Mouse (Mus musculus): ENCODE measurements around the gene Sys1.
A peak's percentile ranks its signal among the peaks of the same experiment; 100 is the strongest.

The Sys1 gene

GRCm38 (mm10) chr2:164456864-164457300, at the start of gene Sys1:
Sys1 (plus strand) TSS chr2:164456964.
- DNase-seq (ENCODE audit: low spot score) = peak; percentile 35

DNA sequence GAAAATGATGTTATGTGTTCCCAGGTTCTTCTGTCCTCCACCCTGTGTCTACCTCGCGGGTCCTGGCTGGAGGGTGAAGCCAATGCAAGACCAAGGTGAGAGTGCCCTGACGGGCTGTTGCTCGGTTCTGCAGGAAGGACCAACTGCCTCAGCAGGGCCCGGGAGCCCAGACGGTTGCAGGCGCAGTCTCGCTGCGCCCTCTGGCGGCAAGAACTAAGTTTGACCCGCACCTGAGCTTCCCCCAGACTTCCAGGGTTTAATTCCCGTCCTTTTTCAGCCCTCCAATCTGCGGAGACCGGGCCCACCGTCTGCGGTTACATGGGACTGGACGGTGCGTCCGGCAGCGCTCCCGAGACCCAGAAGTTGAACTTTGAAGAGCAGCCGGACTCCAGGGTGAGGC, 49.1 kb upstream of the Sys1 start:
- DNase-seq (ENCODE audit: low spot score) = peak; percentile 88

- no peak for DNase-seq (ENCODE audit: low spot score)
These were observed 42.6 kb upstream of the Sys1 start for GRCm38 (mm10) chr2:164414167-164414566.

DNA sequence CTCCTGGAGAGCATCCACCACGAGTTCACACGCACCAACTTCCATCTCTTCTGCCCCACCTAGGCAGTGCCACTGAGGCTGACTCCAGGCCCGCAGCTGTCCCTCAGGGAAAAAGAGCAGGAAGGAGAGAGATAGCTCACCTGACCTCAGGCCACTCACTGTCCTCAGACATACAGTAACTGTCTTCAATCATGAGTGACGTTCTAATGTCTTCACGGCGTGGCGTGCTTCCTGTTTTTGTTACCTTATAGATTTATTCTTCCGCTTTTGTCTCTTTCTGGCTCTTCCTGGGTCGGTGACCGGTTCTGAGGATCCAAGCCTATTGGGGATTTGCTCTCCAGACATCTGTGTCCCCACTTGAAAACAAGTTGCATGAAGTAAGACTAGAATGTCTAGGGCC, 42.2 kb upstream of the Sys1 start:
- no peak for DNase-seq (ENCODE audit: low spot score)

GRCm38 (mm10) chr2:164417198-164417597, 39.6 kb upstream of the Sys1 start:
- peak; percentile 72 for DNase-seq (ENCODE audit: low spot score)

DNA sequence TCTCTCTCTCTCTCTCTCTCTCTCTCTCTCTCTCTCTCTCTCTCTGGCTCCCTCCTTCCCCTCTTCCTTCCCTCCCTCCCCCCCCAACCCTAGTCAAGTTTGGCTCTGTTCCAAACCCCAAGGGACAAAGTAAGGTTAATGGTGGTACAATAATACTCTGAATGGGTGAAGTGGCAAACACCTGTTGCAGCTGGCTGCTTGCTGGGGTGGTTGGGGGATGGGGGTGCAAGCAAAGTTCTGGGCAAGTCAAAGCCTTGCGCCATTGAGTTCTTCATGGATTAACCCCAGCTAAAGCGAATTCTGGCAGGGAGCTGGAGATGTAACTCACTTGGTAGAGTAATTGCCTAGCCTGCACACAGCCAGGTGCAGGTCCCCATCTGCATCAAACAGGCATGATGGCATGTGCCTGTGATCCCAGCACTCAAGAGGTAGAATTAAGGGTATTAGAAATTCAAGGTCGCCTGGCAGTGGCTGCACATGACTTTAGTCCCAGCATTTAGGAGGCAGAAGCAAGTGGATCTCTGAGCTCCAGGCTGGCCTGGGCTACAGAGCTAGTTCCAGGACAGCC, 38.4 kb upstream of the Sys1 start:
- DNase-seq (ENCODE audit: low spot score) = no peak

DNA sequence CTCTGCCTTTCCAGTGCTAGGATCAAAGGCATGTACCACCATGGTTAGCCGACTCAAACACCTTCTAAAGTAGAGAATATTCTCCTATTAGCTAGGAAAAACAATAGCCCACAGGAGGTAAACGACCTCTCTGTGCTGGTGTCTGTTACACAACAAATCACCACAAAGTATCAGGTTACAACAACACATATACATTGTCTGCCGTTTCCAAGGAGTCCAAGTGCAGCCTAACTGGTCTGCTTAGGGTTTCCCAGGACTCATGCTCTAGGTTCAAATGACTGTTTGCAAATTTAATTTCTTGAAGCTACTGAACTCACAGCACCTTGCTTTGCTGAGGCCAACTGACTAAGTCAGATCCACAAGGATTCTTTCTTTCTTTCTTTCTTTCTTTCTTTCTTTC, 37.3 kb upstream of the Sys1 start:
- no peak for DNase-seq (ENCODE audit: low spot score)

DNA sequence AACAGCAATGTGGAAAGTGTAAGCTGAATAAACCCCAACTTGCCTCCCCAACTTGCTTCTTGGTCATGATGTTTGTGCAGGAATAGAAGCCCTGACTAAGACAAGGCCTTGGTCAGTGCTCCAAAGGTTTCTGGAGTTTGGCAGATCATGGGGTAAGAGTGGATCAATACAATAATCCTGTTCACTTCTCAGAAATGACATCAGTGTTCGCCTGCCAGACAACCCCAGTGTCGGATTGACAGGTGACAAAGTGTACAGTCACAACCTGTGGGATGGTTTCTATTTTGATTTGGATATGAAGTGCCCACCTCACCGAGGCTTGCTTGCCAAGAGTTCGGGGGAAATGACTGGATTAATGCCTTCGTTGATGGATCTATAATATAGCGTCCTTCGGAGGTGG, 35.5 kb upstream of the Sys1 start:
- no peak for DNase-seq (ENCODE audit: low spot score)

GRCm38 (mm10) chr2:164421979-164422378, 34.8 kb upstream of the Sys1 start:
- no peak for DNase-seq (ENCODE audit: low spot score)

- DNase-seq (ENCODE audit: low spot score) = no peak
These were observed 33.9 kb upstream of the Sys1 start for GRCm38 (mm10) chr2:164422675-164423393.

GRCm38 (mm10) chr2:164423464-164423863, 33.3 kb upstream of the Sys1 start:
- no peak for DNase-seq (ENCODE audit: low spot score)

DNA sequence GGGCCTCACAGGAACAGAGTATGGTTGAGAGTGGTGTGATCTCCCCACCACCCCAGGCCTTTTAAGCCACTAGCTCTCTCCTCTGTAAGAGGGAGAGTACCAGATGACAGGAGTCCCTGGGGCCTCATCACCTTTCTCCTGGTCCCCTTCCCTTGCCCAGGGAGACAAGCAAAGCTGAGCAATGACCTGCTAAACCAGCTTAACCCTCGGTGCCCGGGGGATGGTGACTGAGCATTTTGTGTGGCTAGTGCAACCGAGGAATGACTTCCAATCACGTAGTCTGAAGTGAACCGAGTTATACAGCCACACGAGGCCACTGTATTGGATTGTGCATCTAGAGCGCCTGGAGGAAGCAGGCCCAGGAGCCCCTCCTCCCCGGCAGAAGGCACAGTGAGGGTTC, 32.4 kb upstream of the Sys1 start:
- DNase-seq (ENCODE audit: low spot score) = no peak

- no peak for DNase-seq (ENCODE audit: low spot score)
These were observed 31.4 kb upstream of the Sys1 start for GRCm38 (mm10) chr2:164425401-164425800.

- DNase-seq (ENCODE audit: low spot score) = no peak
These were observed 30.6 kb upstream of the Sys1 start for GRCm38 (mm10) chr2:164426121-164426520.

DNA sequence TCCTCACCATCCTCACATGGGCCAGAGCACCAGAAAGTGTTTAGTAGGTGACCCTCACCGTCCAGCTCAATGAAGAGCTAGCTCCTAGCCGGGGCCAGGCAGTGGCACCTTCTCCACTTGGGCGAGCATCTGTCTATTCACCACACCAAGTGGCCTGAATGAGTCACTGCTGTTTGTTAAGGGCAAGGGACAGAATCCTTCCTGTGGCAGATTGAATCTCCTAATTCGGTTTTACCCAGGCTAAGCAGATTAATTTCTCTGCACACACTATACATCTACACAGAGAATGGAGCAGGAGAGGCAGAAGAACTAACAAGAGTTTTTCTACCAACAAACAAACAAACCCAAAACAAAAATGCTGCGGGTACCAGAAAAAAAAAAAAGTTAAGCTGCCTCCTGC, 29.8 kb upstream of the Sys1 start:
- no peak for DNase-seq (ENCODE audit: low spot score)

GRCm38 (mm10) chr2:164428451-164428850, 28.3 kb upstream of the Sys1 start:
- DNase-seq (ENCODE audit: low spot score) = no peak

GRCm38 (mm10) chr2:164429881-164430615, 26.7 kb upstream of the Sys1 start:
- no peak for DNase-seq (ENCODE audit: low spot score)

- DNase-seq (ENCODE audit: low spot score) = no peak
These were observed 26.1 kb upstream of the Sys1 start for GRCm38 (mm10) chr2:164430697-164431096.

- no peak for DNase-seq (ENCODE audit: low spot score)
These were observed 24.9 kb upstream of the Sys1 start for GRCm38 (mm10) chr2:164431676-164432465.

- no peak for DNase-seq (ENCODE audit: low spot score)
These were observed 24.1 kb upstream of the Sys1 start for GRCm38 (mm10) chr2:164432541-164433191.

DNA sequence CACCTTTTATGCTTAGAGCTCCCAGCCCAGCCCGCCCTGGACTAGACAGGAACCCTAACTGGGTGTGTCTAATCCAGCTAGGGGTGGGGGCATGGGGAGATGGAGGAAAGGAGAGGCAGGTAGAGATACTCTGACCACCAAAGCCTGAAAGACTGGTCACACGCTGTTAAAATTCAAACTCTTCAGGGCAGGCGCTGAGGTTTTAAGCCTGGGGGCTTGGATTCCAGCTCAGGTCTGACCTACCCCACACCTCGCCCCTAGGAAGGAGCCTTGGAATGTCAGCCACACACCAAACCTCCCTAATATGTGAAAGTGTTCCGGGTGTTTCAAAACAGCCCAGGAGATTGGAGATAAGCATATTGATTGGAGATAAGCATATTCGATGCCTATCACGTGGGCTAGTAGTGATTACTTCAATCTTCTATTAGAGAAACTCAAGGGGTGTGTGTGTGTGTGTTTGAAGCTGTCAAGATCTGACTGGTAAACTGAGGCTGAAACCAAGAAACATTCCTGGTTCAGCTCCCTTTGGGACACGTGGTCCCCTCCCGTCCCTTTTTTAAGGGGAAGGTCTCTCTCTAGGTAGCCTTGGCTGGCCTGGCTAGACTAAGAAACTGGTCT, 23.4 kb upstream of the Sys1 start:
- DNase-seq (ENCODE audit: low spot score) = no peak
